Mouse (Mus musculus) midbrain, embryonic 14.5 days (tissue): ENCODE results near the gene Btbd19. TPM values are rescaled to one million over a fixed set of nuclear protein-coding genes. Genes with fewer than 3 reads are reported as not detected.

Source experiments
- ATAC-seq: fragments of 200-750 bp; cut with Nextera tagmentation; 2 replicates; pipeline ENCODE4 v1.8.0; 2017; ENCODE audit warnings: moderate number of reproducible peaks, moderate library complexity; ENCODE audit not compliant: low FRiP score, low TSS enrichment
- DNase-seq: peaks from one replicate; pipeline ENCODE4 v3.0.0-alpha.2; 2015
- H3K27ac ChIP-seq: fragments of 300-500 bp; sonication (generic); replicated peaks from 2 replicates; pipeline ENCODE4 v1.5.1; 2014; ENCODE audit warnings: mild to moderate bottlenecking, low read depth, low read length, moderate library complexity
- H3K27me3 ChIP-seq: fragments of 300-500 bp; sonication (generic); 2 replicates; pipeline ENCODE4 v1.6.1; 2014; ENCODE audit warnings: low read length, control low read depth, mixed read lengths; ENCODE audit not compliant: control insufficient read depth, insufficient read depth
- H3K36me3 ChIP-seq: fragments of 300-500 bp; sonication (generic); 2 replicates; pipeline ENCODE4 v1.6.1; 2014; ENCODE audit warnings: low read length, control low read depth; ENCODE audit not compliant: control insufficient read depth, insufficient read depth
- H3K4me1 ChIP-seq: fragments of 300-500 bp; sonication (generic); 2 replicates; pipeline ENCODE4 v1.6.1; 2014; ENCODE audit warnings: mild to moderate bottlenecking, antibody characterized with exemption, low read length, control low read depth; ENCODE audit not compliant: control insufficient read depth, insufficient read depth
- H3K4me2 ChIP-seq: fragments of 300-500 bp; sonication (generic); 2 replicates; pipeline ENCODE4 v1.6.1; 2014; ENCODE audit warnings: mild to moderate bottlenecking, low read length, moderate library complexity
- H3K4me3 ChIP-seq: fragments of 300-500 bp; sonication (generic); replicated peaks from 2 replicates; pipeline ENCODE4 v1.5.1; 2014; ENCODE audit warnings: low read depth, low read length
- H3K9ac ChIP-seq: fragments of 300-500 bp; sonication (generic); replicated peaks from 2 replicates; pipeline ENCODE4 v1.6.1; 2014; ENCODE audit warnings: mild to moderate bottlenecking, low read length, moderate library complexity
- H3K9me3 ChIP-seq: fragments of 300-500 bp; sonication (generic); 2 replicates; pipeline ENCODE4 v1.6.1; 2016; ENCODE audit warnings: low read length, control low read depth, mixed read lengths; ENCODE audit not compliant: control insufficient read depth
- WGBS: fragments of 180-500 bp; shearing (Covaris S2); extraction: QIAGEN DNeasy Blood & Tissue Kit; methylation state at CpG from one replicate; pipeline ENCODE4 v1.1.7; 2014; 5-methylcytosine and 5-hydroxymethylcytosine counted together
- polyA plus RNA-seq: library from polyadenylated mRNA; unstranded; fragments of >200 nt; fragmentation: Nextera tagmentation; extraction: Ambion mirVana; gene quantifications from 2 replicates; pipeline ENCODE4 v1.2.1, GENCODE M21; 2014

Gene Btbd19
- polyA plus RNA-seq, 1 experiment from 2014 or later = 3.2 TPM

DNA sequence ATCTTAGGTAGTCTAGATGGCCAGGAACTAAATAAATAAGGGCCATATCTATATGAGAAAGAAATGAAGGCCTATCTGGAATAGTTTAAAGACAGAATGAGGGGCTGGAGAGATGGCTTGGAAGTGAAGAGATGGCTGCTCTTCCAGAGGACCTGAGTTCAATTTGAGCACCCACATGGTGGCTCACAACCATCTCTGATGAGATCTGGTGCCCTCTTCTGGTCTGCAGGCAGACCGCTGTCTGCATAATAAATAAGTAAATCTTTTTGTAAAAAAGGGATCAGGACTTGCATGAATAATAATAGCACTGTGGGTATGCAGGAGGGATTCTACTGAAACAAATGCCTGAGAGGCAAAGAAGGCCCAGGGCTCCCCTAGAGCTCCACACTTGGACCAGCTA lies 12.3 kb downstream of the Btbd19 start:
- no peak overlapping the region for H3K9ac ChIP-seq
- no peak for ATAC-seq
- DNase-seq = no peak
- no peaks in the 10 kb centered on the region for H3K4me1 ChIP-seq
- H3K4me2 ChIP-seq = no peak overlapping the region
- H3K36me3 ChIP-seq = peaks cover 25% of the 10 kb centered on the region
- no peaks in the 10 kb centered on the region for H3K27me3 ChIP-seq
- no peak overlapping the region for H3K4me3 ChIP-seq
- H3K27ac ChIP-seq = no peak overlapping the region
- no peaks in the 10 kb centered on the region for H3K9me3 ChIP-seq
- WGBS = 72% methylated on average over 1 of the region's 1 CpGs

DNA sequence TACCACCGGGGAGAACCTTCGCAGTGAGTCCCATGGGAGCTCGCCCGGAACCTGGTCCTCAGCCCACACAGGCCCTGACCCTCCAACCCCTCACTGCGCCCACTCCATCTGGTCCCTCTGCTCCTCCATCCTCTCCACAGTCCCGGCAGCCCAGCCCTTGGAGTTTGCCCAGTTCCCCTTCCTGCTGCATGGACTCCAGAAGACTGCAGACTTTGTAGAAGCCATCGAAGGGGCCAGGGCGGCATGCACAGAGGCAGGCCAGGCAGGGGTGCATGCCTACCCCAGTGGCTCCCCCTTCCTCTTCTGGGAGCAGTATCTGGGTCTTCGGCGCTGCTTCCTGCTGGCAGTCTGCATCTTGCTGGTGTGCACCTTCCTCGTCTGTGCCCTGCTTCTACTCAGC lies 14.5 kb downstream of the Btbd19 start:
- no peak for DNase-seq
- Histone ChIP-seq H3K9ac (no peak overlapping the region), H3K4me2 (no peak overlapping the region), H3K27me3 (no peaks in the 10 kb centered on the region), H3K4me1 (no peaks in the 10 kb centered on the region), H3K9me3 (no peaks in the 10 kb centered on the region), H3K36me3 (peaks cover 25% of the 10 kb centered on the region), H3K27ac (no peak overlapping the region), H3K4me3 (no peak overlapping the region)
- ATAC-seq = no peak
- WGBS = 92% methylated on average over 11 of the region's 11 CpGs

DNA sequence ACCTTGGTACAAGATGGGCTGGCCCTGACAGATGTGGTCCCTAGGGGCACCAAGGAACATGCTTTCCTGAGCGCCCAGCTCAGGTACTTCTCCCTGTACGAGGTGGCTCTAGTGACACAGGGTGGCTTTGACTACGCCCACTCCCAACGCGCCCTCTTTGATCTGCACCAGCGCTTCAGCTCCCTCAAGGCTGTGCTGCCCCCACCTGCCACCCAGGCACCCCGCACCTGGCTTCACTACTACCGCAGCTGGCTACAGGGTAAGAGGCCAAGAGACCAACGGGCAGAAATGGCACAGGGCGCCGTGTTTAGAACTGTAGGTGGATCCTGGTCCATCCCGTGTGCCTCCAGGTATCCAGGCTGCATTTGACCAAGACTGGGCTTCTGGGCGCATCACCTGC lies 15.3 kb downstream of the Btbd19 start:
- ATAC-seq (no peak), DNase-seq (no peak)
- no peak overlapping the region for H3K4me3 ChIP-seq
- no peaks in the 10 kb centered on the region for H3K9me3 ChIP-seq
- no peaks in the 10 kb centered on the region for H3K27me3 ChIP-seq
- no peaks in the 10 kb centered on the region for H3K4me1 ChIP-seq
- 92% methylated on average over 13 of the region's 13 CpGs for WGBS
- no peak overlapping the region for H3K9ac ChIP-seq
- H3K4me2 ChIP-seq = no peak overlapping the region
- H3K36me3 ChIP-seq = peaks cover 28% of the 10 kb centered on the region
- H3K27ac ChIP-seq = no peak overlapping the region

DNA sequence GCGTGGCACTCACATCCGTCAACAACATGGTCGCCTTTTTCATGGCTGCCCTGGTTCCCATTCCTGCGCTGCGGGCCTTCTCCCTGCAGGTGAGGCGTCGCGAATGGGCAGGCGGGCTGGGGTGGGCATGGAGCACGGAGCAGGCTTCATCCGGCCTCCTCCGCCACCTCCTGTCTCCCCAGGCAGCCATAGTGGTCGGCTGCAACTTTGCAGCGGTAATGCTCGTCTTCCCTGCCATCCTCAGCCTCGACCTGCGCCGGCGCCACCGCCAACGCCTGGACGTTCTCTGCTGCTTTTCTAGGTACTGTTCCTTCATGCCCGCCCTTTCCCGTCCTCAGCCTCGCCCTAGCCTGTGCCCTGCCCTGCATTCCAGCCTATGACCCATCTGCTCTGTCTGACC lies 16.2 kb downstream of the Btbd19 start:
- DNase-seq (no peak), ATAC-seq (no peak)
- Histone ChIP-seq H3K4me1 (no peaks in the 10 kb centered on the region), H3K4me3 (no peak overlapping the region), H3K9ac (no peak overlapping the region), H3K9me3 (no peaks in the 10 kb centered on the region), H3K27ac (no peak overlapping the region), H3K27me3 (no peaks in the 10 kb centered on the region), H3K36me3 (peaks cover 28% of the 10 kb centered on the region), H3K4me2 (no peak overlapping the region)
- WGBS = 92% methylated on average over 25 of the region's 25 CpGs

DNA sequence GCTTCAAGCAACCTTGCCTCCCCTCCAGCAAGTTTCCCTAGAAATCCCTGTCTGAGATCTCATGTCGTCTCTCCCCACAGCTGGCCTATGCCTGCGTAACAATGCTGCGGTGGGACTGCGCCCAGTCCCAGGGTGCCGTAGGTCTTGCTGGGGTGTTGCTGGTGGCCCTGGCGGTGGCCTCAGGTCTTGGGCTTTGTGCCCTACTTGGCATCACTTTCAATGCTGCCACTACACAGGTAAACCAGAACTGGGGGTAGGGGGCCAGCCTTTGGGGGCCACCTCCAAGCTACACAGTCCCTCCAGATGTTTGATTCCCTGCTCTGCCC lies 17.0 kb downstream of the Btbd19 start:
- 90% methylated on average over 6 of the region's 6 CpGs for WGBS
- Histone ChIP-seq H3K9ac (no peak overlapping the region), H3K36me3 (peaks cover 28% of the 10 kb centered on the region)

DNA sequence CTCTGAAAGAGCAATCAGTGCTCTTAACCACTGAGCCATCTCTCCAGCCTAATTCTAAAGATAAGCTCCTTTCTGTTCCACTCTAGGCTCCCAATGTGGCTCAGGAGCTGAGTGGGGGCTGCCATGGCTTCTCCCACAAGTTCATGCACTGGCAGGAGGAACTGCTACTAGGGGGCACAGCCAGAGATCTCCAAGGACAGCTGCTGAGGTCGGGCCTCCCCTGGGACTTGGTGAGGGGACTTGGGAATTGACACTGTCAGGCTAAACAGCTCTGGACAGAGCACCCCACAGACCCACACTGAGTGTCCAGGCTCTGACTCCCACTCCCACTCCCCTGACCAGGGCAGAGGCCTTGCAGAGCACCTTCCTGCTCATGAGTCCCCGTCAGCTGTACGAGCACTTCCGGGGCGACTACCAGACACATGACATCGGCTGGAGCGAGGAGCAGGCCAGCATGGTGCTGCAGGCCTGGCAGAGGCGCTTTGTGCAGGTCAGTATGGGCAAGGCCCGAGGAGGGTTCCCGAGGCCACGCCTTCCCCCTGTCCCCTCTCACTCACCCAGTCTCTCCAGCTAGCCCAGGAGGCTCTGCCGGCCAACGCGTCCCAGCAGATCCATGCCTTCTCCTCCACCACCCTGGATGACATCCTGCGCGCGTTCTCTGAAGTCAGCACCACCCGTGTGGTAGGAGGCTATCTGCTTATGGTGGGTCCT lies 17.6 kb downstream of the Btbd19 start:
- WGBS = 91% methylated on average over 18 of the region's 18 CpGs
- no peak overlapping the region for H3K27ac ChIP-seq
- H3K4me2 ChIP-seq = no peak overlapping the region
- no peaks in the 10 kb centered on the region for H3K9me3 ChIP-seq
- peaks cover 28% of the 10 kb centered on the region for H3K36me3 ChIP-seq
- ATAC-seq (no peak), DNase-seq (no peak)
- H3K4me3 ChIP-seq = no peak overlapping the region
- no peak overlapping the region for H3K9ac ChIP-seq
- H3K4me1 ChIP-seq = no peaks in the 10 kb centered on the region
- H3K27me3 ChIP-seq = no peaks in the 10 kb centered on the region

More for the DNA sequence above, 17.0 kb downstream of the Btbd19 start:
- Histone ChIP-seq H3K4me1 (no peaks in the 10 kb centered on the region), H3K9me3 (no peaks in the 10 kb centered on the region), H3K27ac (no peak overlapping the region), H3K4me3 (no peak overlapping the region), H3K27me3 (no peaks in the 10 kb centered on the region), H3K4me2 (no peak overlapping the region)
- ATAC-seq = no peak
- no peak for DNase-seq

DNA sequence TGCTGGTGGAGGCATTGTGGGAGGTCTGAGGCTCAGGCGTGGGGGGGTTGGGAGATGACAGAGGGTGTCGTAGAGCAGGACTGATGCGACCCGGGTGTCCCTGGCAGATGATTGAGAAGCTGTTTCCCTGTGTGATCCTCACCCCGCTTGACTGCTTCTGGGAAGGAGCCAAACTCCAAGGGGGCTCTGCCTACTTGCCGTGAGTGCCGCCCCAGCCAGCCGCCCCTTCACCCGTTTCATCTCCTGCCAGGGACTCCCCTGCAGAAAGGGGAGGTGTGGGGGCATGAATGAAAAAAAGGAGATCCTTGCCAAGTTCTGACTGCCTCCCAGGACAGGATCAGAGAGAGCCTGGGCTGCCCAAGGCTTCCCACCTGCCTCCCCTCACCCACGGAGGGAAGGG lies 20.4 kb downstream of the Btbd19 start:
- Histone ChIP-seq H3K4me2 (no peak overlapping the region), H3K9ac (no peak overlapping the region), H3K9me3 (no peaks in the 10 kb centered on the region), H3K27me3 (peaks cover 2% of the 10 kb centered on the region; the same call in 1 of the 2 replicates), H3K36me3 (peaks cover 15% of the 10 kb centered on the region), H3K27ac (no peak overlapping the region), H3K4me3 (no peak overlapping the region), H3K4me1 (no peaks in the 10 kb centered on the region)
- peak; percentile 18 for DNase-seq
- peak; percentile 34; the same call in 1 of the 2 replicates for ATAC-seq
- WGBS = 49% methylated on average over 10 of the region's 10 CpGs

DNA sequence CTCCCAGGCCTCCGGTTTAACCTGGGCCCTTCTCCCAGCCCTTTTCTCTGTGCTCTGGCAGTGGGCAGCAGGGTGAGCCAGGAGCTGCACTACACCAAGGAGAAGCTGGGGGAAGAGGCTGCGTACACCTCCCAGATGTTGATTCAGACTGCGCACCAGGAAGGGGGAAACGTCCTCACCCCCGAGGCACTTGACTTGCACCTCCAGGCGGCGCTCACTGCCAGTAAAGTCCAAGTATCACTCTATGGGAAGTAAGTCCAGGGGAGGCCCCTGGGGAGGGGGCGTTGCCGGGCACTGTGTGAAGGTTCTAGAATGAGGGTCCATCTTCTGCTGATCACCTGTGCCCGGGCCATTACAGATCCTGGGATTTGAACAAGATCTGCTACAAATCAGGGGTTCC lies 20.9 kb downstream of the Btbd19 start:
- Histone ChIP-seq H3K9me3 (no peaks in the 10 kb centered on the region), H3K27ac (no peak overlapping the region), H3K4me2 (no peak overlapping the region), H3K4me1 (no peaks in the 10 kb centered on the region), H3K36me3 (peaks cover 10% of the 10 kb centered on the region), H3K4me3 (no peak overlapping the region), H3K9ac (no peak overlapping the region), H3K27me3 (peaks cover 6% of the 10 kb centered on the region; the same call in 1 of the 2 replicates)
- 83% methylated on average over 10 of the region's 10 CpGs for WGBS
- DNase-seq (no peak), ATAC-seq (peak; percentile 32; the same call in 1 of the 2 replicates)

DNA sequence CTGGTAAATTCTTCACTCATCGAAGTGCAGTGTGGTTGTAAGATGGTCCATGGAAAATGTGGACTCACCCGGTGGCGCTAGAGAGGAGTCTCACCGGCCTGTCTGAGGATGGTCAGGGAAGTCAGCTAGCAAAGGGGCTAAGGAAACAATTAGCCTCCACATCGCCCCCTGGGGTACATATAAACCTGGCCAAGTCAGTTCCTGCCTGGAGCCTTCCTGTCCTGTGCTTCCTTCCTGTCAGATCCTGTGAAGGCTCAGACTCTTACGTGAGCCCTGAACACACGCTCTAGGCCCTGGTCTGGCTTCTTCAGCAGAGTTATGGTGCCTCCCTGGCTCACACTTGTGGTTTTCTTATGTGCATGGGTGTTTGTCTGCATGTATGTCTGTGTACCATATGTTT lies 24.3 kb downstream of the Btbd19 start:
- Histone ChIP-seq H3K27me3 (peaks cover 17% of the 10 kb centered on the region; the same call in 1 of the 2 replicates), H3K4me3 (no peak overlapping the region), H3K27ac (no peak overlapping the region), H3K9ac (no peak overlapping the region), H3K9me3 (no peaks in the 10 kb centered on the region), H3K36me3 (0 out of 2 replicates have a peak, but pooled peaks cover 2% of the 10 kb centered on the region), H3K4me1 (peaks cover 17% of the 10 kb centered on the region), H3K4me2 (no peak overlapping the region)
- DNase-seq = peak; percentile 34
- no peak for ATAC-seq
- WGBS = 41% methylated on average over 7 of the region's 7 CpGs
